Mouse (Mus musculus): ENCODE measurements around the gene Trak1.

Gene Trak1

DNA sequence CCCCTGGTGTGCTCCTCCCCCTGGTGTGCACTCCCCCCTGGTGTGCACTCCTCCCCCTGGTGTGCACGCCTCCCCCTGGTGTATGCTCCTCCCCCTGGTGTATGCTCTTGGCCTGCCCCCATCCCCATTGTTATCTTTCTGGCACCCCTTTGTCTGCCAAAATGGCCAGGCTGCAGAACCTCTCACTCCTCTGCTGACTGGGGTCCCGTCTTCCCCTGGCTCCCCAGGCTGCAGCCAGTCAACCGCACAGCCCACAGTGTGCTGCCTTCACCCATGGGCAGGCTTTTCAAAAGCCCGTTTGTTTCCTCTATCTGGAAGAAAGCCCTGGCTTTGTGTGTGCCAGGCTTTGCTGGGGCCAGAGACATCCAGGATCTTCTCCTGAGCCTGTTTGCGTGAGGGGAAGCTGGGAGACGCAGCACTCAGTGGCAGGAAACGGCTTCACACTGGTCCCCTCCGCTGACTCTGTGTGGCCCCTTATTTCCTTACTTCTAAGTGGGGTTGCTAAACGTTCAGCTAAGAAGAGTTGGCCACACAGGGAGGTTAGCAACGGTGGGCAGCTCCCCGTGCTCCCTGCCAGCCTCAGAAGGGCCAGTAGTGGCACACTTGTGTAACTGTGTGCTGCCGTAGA is 63.1 kb downstream of the Trak1 start:
- in situ Hi-C loops (cut with MboI; ENCODE audit: unreplicated experiment in 2 of 2), result loop anchor here (25.0 kb wide), 2 partner anchors 873 to 1373 kb away; partner anchors contain the start of genes Csrnp1 (in 1 of the 2) and Eif1b (in 1 of the 2)

GRCm38 (mm10) chr9:121361010-121361409 is 63.7 kb downstream of the Trak1 start:
- in situ Hi-C loops (cut with MboI; ENCODE audit: unreplicated experiment in 2 of 2), result loop anchor here (25.0 kb wide), 2 partner anchors 874 to 1374 kb away; partner anchors contain the start of genes Csrnp1 (in 1 of the 2) and Eif1b (in 1 of the 2)

- in situ Hi-C loops (cut with MboI; ENCODE audit: unreplicated experiment in 2 of 2), result loop anchor here (25.0 kb wide), 2 partner anchors 877 to 1377 kb away; partner anchors contain the start of genes Csrnp1 (in 1 of the 2) and Eif1b (in 1 of the 2)
Observed at GRCm38 (mm10) chr9:121363932-121364331, 66.6 kb downstream of the Trak1 start.

DNA sequence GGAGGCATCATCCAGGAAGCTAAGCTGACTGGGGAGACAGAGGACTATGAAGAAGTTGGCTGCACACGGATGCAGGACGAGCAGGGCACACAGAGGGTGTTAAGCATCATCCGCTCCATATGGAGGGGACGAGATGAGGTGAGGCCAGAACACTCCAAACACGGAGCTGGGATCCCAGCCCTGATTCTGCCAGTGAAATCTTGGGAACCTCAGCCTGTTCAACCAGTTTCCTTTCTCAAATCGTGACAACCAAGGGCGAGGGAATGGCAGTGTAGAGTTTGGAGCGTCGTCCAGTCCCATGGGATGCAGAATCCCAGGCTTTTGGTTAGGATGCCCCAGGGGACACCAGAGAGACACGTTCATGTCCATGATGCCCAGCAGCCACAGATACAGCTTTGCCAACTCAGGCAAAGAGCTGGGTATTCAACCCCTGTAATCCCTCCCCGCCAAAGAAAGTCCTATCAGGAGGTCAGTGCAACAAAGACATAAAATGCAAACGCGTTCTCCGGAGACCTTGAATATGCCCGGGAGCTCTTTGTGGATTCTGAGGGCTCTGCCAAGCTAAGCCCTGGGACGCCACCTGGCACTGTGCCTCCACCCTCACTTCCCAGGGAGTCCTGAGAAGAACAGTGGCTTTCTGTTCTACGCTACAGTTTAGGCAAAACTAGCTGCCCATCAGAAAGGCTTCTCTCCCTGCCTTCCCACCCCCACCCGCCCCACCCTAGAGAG is 69.0 kb downstream of the Trak1 start:
- in situ Hi-C loops (cut with MboI; ENCODE audit: unreplicated experiment in 2 of 2), result loop anchor here (25.0 kb wide), 2 partner anchors 879 to 1379 kb away; partner anchors contain the start of genes Csrnp1 (in 1 of the 2) and Eif1b (in 1 of the 2)

GRCm38 (mm10) chr9:121366864-121367245 is 69.6 kb downstream of the Trak1 start:
- in situ Hi-C loops (cut with MboI; ENCODE audit: unreplicated experiment in 2 of 2), result loop anchor here (25.0 kb wide), 2 partner anchors 880 to 1380 kb away; partner anchors contain the start of genes Csrnp1 (in 1 of the 2) and Eif1b (in 1 of the 2)

- in situ Hi-C loops (cut with MboI; ENCODE audit: unreplicated experiment in 2 of 2), result loop anchor here (25.0 kb wide), 2 partner anchors 882 to 1382 kb away; partner anchors contain the start of genes Csrnp1 (in 1 of the 2) and Eif1b (in 1 of the 2)
Observed at GRCm38 (mm10) chr9:121369573-121369972, 72.3 kb downstream of the Trak1 start.

GRCm38 (mm10) chr9:121371346-121371891 is 74.1 kb downstream of the Trak1 start:
- in situ Hi-C loops (cut with MboI; ENCODE audit: unreplicated experiment in 2 of 2), result loop anchor here (5.0 to 25.0 kb wide), 5 partner anchors 89 to 1384 kb away; partner anchors contain the start of genes Csrnp1 (in 1 of the 2) and Eif1b (in 1 of the 2)

DNA sequence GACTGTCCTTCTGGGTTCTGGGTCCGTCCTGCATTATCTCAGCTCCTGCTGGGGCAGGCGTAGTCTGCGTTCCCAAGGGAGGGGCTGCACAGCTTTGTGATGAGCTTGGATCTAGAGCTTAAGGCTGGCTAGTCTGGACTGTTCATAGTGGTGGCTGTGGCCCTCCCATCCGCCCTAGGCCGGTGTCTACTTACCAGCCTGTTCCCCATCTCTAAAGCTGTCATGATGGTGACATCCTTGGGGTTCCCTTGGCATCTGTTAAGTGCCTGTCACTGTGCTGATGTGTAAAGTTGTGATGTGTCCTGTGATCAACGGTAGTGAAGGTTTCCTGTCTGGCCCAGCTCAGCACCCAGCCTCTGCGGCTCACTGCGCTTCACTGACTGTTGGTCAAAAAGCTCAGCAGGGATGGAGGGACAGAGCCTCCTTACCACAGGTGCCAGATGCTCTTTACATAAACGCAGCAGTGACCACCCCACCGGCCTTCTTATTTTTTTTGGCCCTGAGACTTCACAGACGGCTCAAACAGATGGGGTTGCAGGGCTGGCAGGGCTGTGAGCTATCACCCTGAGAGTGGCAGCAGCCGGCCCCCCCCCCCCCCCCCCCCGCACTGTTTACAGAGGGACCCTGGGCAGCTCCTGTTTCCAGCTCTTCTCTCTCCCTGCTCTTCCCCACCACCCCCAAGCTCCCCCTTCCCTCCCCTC is 74.8 kb downstream of the Trak1 start:
- in situ Hi-C loops (cut with MboI; ENCODE audit: unreplicated experiment in 2 of 2), result loop anchor here (5.0 to 25.0 kb wide), 5 partner anchors 90 to 1385 kb away; partner anchors contain the start of genes Csrnp1 (in 1 of the 2) and Eif1b (in 1 of the 2)

GRCm38 (mm10) chr9:121373107-121373506 is 75.8 kb downstream of the Trak1 start:
- in situ Hi-C loops (cut with MboI; ENCODE audit: unreplicated experiment in 2 of 2), result loop anchor here (5.0 to 25.0 kb wide), 5 partner anchors 91 to 1386 kb away; partner anchors contain the start of genes Csrnp1 (in 1 of the 2) and Eif1b (in 1 of the 2)

GRCm38 (mm10) chr9:121373512-121373911 is 76.2 kb downstream of the Trak1 start:
- in situ Hi-C loops (cut with MboI; ENCODE audit: unreplicated experiment in 2 of 2), result loop anchor here (5.0 to 25.0 kb wide), 5 partner anchors 91 to 1386 kb away; partner anchors contain the start of genes Csrnp1 (in 1 of the 2) and Eif1b (in 1 of the 2)

- in situ Hi-C loops (cut with MboI; ENCODE audit: unreplicated experiment in 2 of 2), result loop anchor here (5.0 to 25.0 kb wide), 5 partner anchors 92 to 1387 kb away; partner anchors contain the start of genes Csrnp1 (in 1 of the 2) and Eif1b (in 1 of the 2)
Observed at GRCm38 (mm10) chr9:121374076-121374863, 77.0 kb downstream of the Trak1 start.

- in situ Hi-C loops (cut with MboI; ENCODE audit: unreplicated experiment in 2 of 2), result loop anchor here (5.0 to 25.0 kb wide), 6 partner anchors 93 to 1388 kb away; partner anchors contain the start of genes Ctnnb1 (in 2 of the 2), Csrnp1 (in 1 of the 2) and Eif1b (in 1 of the 2)
Observed at GRCm38 (mm10) chr9:121374864-121375255, 77.6 kb downstream of the Trak1 start.

DNA sequence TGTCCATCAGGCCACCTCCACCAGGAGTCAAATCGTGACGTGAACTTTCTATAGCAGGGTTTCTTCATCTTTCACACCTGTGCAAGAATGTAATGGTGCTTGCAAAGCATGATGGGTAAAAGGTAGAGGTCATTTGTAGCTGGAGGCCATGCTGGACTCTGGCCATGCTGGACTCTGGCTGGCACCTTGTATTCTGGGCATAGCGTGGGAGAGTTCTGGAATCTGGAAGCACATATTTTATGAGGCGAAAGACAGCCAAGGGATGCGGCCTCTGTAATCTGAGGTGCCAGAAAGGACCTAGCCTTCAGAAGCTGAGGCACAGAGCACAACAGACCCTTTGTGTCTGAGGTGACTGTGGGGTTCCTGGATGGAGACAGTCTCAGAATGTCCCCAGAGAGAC is 78.8 kb downstream of the Trak1 start:
- in situ Hi-C loops (cut with MboI; ENCODE audit: unreplicated experiment in 2 of 2), result loop anchor here (10.0 to 25.0 kb wide), 2 partner anchors 299 to 439 kb away; partner anchors contain the start of gene Ctnnb1 (in 2 of the 2)

GRCm38 (mm10) chr9:121380310-121380920 is 83.1 kb downstream of the Trak1 start:
- in situ Hi-C loops (cut with MboI; ENCODE audit: unreplicated experiment in 2 of 2), result loop anchor here (10.0 to 25.0 kb wide), 4 partner anchors 224 to 876 kb away; partner anchors contain the start of gene Ctnnb1 (in 2 of the 2)

DNA sequence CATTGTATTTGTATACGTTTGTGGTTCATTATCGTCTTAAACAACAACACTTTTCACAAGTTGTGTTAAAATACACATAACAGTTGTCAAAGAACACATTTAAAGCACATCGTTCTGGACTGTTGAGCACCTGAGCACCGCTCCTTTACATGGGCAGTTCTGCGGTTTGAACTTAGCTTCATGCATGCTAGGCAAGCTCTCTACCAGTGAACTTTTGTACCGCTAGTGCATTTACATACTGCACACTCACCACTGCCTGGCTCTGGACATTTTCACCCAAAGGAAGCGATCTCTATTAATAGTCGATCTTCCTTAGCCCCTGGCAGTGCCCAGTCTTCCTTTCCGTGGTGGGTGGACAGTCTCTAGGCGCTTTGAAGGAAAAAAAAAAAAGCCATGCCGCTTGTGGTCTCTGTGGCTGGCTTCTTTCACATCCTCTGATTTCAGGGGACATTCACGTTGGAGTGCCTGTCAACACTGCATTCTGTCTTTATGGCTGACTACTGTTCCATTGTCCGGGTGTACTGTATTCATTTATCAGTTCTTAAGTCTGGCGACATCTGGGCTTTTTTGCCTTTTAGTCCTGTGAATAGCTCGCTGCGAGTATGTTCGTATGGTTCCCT is 84.5 kb downstream of the Trak1 start:
- in situ Hi-C loops (cut with MboI; ENCODE audit: unreplicated experiment in 2 of 2), result loop anchor here (10.0 to 25.0 kb wide), 4 partner anchors 223 to 877 kb away; partner anchors contain the start of gene Ctnnb1 (in 2 of the 2)

DNA sequence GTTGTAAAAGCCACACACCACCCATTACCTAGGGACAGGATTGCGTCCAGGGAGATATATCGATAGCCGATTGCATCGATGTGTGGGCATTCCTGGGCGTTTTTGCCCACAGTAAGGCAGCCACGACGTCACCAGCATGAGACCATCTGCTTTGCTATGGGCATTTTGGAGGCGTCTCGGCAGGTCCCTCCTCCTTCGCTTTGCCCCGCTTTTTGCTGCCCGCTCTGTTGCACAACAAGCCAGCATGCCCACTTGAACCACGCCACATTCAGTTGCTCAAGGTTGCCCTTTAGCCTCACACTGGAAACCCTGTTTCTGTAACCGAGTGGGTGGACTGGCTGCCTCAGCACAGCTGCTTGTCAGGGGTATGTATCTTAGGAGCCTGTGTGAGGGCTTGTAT is 85.3 kb downstream of the Trak1 start:
- in situ Hi-C loops (cut with MboI; ENCODE audit: unreplicated experiment in 2 of 2), result loop anchor here (10.0 to 25.0 kb wide), 4 partner anchors 222 to 878 kb away; partner anchors contain the start of gene Ctnnb1 (in 2 of the 2)

DNA sequence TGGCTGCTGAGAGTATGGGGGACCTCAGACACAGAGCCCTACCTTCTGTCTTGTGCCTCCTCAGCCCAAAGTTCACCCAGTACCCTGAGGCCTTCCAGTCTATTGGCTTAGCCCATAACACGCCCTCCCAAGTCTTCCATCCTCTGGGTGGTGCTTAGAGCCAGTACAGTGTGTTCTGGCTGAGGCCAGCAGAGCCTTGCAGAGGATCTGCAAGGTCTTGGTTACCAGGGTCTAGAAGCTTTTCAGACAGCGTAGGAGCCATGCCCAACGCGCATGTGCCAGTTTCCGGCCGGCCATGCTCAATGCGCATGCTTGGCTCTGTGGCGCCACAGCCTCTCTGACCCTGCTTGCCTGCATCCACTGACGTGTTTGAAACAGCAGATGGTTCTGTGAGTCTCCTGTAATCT is 85.9 kb downstream of the Trak1 start:
- in situ Hi-C loops (cut with MboI; ENCODE audit: unreplicated experiment in 2 of 2), result loop anchor here (10.0 to 25.0 kb wide), 4 partner anchors 222 to 878 kb away; partner anchors contain the start of gene Ctnnb1 (in 2 of the 2)
